Mouse (Mus musculus) megakaryocyte, adult 5-6 weeks (primary cell): Measurements from ENCODE around the gene Fmo4. TPM values are rescaled to one million over a fixed set of nuclear protein-coding genes. Genes with fewer than 3 reads are reported as not detected.

Source experiments
- ATAC-seq: 2 replicates; pipeline ENCODE4 v1.8.0; 2016; ENCODE audit warnings: mild to moderate bottlenecking, inconsistent platforms; ENCODE audit not compliant: poor library complexity, severe bottlenecking
- total RNA-seq, 2 experiments: library from RNA; stranded (forward) in 1 of 2; stranded (reverse) in 1 of 2; fragments of 153-499, 151-499 nt in 1 of 2; fragments of 221-1000, 200-1000 nt in 1 of 2; gene quantifications; 2 replicates each; pipeline versions ENCODE4 v1.2.3 to v1.2.4; 2015 to 2017

The Fmo4 gene
- total RNA-seq (2015), result not detected in 2 replicates
- total RNA-seq (2017), result not detected in 2 replicates

DNA sequence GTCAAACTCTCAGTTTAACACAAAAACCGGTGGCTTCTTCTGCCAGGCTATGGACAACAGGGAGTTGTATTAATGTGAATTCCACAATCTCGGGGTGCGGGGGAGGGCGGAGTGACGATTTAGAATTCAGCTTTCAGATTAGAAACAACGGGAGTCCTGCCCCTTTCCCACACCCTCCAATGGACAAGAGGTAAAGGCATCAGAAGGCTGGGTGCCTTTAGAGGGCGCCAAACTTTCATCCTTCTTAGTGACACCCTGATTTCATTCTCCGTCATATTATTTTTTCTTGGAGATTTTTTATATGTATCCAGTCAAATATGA, at the start of gene Fmo4:
Fmo4 (minus strand) TSS at position 137 of the 321 bp plus-strand sequence.
- ATAC-seq, result no peak

DNA sequence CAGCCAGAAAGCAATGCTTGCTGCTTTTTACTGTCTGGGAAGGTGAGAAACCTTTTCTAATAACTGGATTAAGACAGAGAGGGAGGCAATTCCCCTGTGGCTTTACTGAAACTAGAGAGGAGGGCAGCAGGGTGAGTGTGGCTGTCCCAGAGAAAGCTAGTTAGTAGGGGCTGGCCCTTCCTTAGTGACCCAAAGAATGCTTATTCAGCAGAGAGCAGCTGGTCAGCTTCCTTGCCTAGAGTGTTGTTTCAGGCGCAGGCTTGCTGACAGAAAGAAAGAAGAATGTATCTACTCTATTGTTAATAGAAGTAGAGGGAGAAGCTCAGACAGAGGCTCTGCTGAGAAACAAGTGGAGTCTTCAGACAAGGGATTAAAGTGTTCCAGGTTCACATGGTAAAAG, 48.6 kb upstream of the Fmo4 start:
- ATAC-seq, result no peak

DNA sequence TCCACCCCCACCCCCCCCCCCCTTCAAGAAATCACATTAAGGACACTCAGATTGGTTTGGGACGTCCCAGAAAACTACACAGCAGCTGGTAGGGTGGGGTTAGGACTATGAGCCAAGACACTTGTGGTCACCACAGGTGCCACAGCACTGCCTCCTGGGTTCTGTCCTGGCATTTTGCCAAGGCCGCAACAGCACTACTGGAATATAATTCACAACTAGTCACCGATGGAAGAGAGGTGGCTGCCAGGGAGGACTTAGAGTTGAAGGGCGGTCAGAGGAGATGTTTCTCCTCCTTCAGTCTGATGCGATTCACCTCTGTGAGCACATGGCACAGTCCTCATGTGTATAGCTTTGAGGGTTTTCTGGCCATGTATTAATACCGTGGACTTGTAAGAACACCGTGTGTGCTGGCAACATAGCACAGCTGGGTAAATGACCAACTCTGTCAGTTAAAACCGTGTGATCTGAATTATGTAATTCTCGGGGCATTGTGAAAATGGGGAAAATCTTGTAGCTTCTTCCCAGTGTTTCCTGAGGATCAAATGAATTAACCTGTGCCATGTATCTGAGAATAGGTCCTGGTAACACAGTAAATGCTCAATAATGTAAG, 46.3 kb upstream of the Fmo4 start:
- ATAC-seq, result no peak

DNA sequence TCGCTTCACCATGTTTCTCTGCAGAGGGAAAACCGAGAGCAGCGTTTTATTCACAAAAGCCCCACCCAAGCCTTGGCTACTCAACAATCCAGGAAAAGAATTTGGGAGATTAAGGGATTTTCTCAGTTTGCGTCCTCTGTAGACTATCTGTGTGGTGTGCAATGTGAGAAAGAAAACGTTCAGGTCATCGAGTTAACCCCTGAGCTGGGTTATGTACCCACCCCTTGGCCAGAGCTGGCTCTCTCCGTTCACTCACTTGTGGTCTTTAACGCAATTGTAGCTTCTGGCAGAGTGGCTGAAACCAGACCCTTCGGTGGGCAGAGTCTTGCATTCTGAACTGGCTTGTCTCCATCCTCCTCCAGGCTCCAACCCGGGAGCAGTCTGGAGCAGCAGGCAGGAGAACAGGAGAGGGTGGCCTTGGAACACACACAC, 45.8 kb upstream of the Fmo4 start:
- ATAC-seq, result no peak

DNA sequence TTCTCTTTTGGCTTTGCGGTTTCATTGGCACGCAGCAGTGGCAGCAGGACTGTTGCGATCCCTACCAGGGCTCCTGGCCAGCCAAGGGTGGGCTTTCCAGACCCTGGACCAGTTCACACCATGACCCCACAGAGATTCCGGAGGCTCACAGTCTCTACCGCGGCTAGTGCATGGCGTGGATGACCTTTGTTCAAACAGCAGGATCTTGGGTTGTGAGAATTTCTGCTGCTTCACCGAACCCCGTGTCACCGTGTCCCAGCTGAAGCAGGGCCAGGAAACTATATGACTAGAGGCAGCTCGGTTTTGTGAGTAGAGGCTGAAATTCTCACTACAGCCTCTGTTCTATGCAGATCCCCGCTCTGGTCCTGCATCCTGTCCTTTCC, 45.0 kb upstream of the Fmo4 start:
- no peak for ATAC-seq

DNA sequence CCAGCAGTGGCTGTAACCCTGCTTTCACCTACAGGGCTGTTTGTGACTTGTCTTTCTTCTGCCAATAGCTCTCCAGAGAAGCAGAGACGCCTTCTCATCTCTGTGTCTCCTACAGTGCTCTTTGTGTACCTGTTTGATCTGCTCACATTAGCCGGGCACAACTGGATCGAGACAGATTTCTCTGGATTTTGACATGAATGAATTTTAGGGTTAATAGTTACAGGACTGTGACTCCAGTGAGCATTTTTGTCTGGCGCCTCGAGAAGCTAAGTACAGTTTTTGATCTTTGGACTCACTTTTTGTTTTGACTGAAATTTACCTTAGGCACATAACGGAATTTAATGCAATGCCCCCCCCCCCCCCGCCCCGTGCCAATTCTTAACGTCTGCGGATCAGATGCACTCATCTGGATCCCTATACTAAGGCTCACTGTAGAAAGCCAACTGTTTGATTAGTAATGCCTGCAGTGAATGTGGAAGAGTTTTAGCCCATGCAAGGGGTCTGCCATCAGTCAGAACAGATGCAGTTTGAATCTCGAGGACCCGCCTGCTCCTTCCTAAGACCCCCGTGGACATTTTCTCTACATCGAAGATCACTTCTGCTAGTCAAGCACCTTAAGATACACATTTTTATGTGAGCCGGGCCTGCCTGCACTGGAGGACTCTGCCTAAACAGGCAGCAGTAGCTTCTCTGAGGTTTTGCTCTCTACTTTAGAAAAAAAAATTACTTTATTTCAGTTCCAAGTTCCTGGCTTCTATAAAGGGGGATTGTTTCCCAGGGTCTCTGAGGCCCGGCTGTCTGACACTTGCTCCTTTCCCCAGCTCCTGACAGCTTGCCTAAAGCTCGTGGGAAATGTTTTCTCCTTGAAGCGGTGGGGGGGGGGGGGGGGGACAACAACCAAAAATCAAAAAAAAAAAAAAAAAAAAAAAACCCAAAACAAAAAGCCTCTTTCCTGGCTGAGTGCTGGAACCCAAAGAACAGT, 44.3 kb upstream of the Fmo4 start:
- no peak for ATAC-seq

DNA sequence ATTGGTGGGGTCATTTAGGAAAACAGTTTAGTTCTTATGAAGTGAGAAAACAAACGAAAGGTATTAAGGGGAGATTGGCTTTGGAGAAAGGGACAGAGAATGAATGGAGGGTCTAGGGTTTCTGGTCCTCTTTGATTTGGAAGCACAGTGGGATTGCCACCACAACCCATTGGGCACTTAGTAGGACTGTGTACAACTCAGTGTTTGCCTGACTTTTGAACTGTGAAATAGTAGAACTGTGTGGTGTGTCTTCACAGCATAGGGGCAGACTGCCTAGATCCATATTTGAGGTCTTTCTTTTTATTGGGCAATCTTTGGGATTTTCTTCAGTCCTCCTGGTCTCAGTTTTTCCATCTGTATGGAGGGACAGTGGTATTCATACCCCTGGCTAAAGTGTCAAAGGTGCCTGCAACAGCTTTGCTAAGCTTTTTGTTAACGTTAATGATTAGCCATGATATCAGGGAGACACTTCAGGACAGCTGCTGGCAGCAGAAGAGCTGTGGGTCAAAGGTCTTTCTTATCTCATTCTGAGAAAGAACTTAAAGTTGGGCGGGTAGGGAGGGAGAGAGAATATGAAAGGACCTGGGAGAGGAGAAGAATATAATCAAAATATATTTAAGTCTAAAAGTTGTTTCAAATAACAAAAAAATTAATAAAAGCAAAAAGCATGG, 40.2 kb upstream of the Fmo4 start:
- no peak for ATAC-seq

DNA sequence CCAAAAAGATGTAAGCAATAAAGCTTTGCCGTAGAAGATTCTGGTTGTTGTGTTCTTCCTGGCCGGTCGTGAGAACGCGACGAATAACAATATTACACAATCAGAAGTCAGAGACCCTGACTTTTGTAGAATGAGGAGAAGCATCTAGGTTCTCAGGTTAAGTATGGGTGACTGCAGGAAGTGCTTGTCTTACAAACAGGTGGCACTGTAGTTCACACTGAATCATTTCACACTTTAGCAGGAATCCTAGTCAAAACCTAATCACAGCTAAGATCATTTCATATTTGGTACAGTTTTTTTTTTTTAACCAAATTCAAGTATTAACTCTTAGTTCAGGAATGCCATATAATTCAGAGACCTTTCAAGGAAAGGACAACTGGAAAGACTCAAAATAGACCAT, 33.8 kb upstream of the Fmo4 start:
- ATAC-seq, result no peak

DNA sequence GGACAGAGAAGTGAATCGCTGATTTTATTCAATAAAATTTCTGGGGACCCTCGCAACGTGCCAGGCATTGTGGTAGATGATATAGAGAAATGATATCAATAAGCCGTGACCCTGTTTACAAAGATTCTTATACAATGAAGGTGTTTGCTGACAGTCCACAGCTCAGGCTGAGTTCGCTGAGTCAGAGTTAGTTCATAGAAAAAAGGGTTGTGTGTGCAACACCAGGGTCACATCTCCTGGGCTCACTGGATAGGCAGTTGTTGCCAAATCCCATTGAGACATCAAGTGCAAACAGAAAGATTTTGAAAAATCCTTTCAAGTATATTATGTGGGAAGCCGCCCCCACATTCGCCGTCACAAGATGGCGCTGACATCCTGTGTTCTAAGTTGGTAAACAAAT, 26.4 kb upstream of the Fmo4 start:
- ATAC-seq, result no peak

DNA sequence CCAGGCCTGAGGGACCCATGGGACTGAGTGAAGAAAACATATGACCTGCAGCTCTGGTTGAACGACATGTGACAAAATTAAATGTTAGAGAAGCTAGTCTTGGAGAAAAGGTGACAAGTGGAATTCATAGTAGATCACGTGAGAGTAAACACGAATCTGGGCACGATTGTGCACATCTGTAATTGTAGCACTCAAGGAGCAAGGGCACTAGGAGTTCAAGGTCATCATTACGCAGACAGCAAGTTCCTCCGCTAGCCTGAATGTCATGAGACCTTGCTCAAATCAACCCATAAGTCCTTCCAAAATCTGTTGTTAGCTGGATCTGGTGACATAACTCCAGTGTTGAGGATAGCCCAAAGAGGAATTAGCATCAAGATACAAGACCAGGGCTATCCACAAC, 25.2 kb upstream of the Fmo4 start:
- ATAC-seq, result no peak

DNA sequence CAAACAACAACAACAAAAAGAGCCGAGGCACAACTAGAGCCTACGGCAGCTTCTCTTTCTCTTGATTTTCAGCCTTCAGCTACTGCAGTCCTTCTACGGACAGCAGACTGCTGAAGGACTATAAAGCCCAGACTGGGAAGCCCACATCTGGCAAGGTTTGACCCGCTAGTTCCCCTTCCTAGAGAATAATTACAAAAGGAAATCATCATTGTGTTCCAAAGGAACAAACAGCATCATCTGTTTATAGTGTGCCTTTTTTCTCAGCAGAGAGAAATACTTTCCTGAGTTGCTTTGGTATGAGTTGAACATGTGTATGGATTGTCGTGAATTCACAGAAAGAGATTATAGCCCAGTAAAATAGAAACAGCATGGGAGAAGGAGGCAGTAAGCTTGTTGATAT, 20.6 kb upstream of the Fmo4 start:
- no peak for ATAC-seq

DNA sequence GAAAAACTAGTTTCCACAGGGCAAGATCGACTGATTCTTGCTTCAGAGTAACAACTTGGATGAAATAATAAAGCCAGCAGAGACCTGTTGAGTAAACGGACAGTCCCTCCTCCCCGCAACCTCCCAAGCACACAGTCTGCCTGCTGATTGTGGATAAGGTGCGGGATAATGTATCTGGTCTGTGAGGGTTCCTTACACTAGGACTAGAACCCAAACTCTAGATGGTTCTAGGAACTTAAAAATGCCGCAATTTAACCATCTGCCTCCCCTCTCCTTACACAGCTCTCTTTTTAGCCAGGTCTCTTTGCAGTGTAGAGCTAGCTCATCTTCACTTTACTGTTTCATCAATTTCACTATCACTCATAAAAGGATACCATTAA, 18.8 kb upstream of the Fmo4 start:
- ATAC-seq, result no peak

DNA sequence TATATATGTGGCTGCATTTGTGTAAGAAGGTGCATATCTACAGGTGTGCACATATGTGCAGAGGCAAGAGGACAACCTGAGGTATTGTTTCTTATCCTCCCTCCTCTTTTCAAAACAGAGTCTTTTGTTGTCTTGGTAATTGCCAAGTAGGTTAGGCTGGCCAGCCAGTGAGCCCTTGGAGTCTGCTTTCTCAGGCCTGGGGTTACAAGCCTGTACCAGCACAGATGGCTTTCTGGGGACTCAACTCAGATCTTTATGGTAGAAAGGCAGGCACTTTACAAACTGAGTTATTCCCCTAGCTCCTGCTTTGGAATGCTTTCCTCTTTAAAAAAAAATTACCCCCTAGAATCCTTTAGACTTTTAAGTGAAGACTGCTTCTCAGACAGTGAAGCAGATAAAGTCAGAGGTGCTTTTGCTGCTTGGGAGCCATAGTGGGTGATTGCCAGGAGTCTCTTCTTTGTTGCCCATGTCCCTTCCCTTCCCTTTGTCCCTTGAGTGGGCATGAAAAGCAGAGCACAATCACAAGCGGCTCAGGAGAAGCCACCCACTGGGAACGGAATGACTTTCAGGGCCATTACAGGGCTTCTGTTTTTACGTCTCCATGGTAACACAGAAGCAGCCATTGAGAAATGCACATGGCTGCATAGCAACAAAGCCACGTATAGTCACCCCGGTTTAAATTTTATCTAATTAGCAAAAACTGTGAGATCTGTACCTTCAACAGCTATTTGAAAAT, 18.2 kb upstream of the Fmo4 start:
- ATAC-seq, result no peak

DNA sequence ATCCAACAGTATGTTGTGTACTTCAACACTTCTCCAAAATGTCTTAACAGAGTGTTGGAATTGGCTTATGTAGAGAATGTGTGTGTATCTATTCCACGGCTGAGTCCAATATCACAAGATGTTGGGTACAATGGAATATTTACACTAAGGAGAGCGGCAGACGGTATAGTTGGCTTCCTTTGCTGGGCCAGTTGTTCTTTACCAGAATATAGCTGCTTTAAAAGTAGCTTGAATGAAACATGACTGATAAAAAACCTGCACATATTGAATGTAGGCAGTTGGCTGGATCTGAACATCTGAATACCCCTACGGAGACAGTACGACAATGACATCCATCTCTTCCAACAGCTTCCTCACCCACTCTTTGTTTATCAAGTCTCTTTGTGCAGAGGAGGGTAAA, 5.5 kb upstream of the Fmo4 start:
- no peak for ATAC-seq

DNA sequence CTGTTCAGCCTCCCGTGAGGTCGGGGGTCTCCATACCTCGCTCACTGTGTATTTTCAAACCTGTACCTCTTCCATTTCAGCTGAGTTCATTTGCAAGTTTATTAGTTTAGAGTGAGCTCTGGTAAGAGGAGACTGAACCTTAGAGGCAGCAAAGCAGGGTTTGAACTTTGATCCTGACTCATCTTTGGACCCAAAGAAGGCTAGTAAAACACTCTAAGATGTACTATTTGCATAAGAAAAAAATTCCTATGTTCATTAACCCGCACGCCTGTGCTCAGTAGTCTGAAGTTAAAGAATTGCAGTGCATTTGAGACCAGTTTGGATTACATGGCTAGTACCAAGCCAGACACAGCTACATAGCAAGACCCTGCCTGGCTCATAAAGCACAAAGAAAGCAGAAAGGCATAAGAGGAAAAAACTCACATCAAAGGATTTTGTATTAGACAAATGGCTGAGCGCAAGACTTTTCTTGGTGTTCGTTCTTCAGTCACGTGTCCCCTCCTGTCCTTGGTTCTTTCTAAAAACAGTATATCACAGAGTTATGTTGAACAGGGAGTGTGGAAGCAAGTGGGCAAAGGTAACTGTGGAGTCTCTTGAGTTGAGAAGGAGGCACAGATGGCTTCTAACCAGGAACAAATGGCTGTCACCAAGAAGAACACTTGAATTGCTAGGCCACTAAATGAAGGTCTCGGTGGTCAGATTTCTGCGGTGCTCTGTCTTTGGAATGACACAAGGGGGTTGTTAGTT, 1.8 kb upstream of the Fmo4 start:
- ATAC-seq, result no peak

DNA sequence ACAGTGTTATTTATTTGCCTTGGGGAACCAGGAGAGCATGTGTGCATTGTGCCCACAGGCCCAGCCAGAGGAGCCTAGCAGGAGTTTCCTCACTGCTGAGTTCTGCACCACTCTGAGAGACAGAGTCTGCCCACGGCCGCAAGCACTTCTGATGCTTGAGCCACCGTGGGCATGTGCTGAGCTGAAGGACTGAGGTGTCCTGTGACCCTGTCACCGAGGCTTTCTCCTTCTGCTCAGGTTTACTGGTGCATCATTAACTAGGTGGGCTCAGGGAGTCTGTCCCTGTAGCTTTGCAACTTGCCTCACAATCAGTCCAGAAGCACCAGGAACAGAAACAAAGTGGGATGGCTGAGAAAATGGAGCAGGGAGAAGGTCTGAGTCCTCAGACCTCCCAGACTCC, 1.2 kb upstream of the Fmo4 start:
- no peak for ATAC-seq

DNA sequence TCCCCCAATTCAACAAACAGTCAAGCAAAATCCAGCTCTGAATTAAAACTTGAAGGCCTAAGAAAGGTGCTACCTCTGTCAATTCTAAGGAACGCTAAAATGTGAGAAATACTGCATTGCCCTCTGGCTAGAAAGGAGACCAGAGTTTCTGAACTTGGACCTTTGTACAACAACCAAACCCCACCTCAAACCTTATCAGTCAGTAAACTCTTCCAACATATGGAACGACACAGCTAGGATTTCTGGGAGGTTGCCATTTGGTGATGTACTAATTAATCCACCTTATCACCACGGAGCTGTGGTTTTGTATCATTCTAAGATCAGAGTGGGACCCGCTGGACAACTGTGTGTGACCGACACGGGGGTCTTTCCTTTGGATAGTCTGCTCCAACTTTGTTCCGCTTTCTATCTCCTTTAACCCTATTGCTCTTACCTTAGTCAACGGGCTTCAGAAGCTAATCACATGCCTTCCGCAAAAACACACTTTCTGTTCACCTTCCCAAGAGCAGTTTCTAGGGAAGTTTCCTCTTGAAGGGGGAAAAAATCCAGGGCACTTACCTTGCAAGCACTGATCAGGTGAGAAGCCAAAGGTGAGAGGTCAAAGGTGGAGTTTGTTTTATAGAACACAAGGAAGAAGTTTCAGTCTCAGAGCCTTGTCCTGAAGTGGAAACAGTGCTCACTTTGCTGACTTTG, 483 bp downstream of the Fmo4 start:
- no peak for ATAC-seq

DNA sequence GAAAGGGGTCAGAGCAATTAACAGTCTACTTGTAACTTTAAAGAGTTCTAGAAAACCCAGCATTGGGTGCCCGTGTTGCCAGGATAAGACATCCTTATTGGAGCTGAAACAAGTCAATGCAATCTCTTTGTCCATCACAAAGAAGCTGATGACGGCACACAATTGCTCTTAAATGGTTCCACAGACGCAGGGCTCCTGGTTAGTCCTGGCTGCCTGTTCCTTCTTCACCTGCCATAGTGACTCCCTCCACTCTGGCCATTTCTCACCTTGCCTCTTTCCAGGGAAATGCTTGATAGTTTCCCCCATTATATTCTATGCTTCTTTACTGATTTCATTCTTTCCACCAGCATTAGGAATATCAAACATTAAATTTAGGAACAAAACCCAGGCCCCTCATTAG, 5.2 kb downstream of the Fmo4 start:
- no peak for ATAC-seq

DNA sequence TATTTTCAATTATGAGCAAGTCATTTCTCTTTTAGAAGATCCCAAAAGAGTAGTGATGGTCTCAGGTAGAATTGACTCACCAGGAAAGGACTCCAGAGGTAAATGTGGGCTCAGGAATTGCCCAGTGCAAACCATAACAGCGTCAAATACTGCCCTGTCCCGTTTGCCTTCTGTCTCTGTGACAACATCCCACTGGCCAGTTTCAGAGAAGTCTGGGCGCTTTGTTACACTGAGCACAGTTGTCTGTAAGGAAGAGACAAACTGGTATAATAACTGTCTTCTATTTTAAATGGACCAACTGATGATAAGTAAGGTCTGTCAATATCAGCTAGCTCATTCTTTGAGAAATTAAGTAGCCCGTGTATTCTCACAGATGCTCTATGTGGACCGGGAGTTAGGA, 6.3 kb downstream of the Fmo4 start:
- ATAC-seq, result no peak

DNA sequence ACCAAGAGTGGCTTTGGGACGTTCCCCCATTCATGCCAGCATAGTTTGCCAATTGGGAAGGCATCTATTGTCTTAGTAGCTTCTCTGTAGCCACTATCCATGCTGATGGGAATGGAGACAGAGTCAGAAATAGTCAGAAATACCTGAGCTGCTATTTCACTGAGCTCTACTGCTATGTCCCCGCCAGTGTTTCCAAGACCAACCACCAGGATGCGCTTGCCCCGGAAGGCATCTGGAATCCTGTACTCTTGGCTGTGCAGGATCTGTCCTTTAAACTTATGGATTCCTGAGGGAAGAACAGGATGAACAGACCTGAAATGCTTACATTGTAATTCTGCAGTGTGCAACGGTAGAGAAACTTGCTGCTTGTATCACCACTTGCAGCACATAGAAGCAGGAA, 8.8 kb downstream of the Fmo4 start:
- ATAC-seq, result no peak
